Mouse (Mus musculus): ENCODE results near the gene Dpep3. TPM values are rescaled to one million over a fixed set of nuclear protein-coding genes. Genes with fewer than 3 reads are reported as not detected.

Dpep3 gene
- polyA plus RNA-seq, 1 experiment from 2014 or later = not detected

DNA sequence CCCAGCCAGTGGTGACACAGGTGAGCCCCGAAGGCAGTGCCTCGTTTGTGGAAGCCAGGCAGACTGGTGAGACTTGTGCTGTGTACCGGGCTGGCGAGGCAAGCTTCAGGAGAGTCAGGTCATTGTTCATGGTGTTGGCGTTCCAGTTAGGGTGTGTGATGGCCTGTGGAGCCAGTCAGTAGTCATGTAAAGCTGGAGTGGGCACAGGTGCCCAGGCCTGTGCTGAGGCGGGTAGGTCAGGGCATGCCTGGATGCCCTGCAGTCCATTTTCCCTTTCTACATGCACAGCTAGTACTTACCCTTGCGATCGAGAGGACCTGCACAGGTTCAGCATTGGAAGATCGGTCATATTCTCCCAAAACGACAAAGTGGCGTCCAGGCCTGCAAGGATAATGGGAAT, 46.7 kb downstream of the Dpep3 start:
- Histone ChIP-seq H3K4me3 (no peak overlapping the region), H3K27ac (no peak overlapping the region), H3K4me2 (no peak overlapping the region), H3K27me3 (replicated peaks) (no peaks in the 10 kb centered on the region), H3K4me1 (peaks cover 34% of the 10 kb centered on the region), H3K36me3 (peaks cover 33% of the 10 kb centered on the region), H3K9me3 (replicated peaks) (no peaks in the 10 kb centered on the region), H3K9ac (no peak overlapping the region)
- no peak for ATAC-seq
- 82% methylated on average over 11 of the region's 11 CpGs for WGBS (ENCODE audit: insufficient replicate concordance)

DNA sequence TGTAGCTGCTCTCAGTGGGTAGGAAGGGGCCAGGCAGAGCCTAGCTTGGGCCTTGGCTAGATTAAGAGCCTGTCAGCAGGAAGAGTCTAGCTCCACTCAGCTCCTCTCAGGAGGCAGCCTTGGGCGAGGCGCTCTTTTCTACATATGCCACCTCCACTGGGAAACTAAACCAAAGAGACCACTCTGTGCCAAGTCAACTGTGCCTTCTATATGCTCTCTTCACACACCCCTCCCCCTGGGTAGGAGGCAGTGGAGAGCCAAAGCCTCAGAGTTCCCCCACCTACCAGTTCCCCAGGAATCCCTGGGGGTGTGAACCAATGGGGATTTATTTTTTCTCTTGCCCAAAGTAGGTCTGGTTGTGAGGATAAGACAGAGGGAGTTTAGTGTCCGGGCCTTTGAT, 48.0 kb downstream of the Dpep3 start:
- no peaks in the 10 kb centered on the region for H3K27me3 ChIP-seq (replicated peaks)
- no peak overlapping the region for H3K27ac ChIP-seq

DNA sequence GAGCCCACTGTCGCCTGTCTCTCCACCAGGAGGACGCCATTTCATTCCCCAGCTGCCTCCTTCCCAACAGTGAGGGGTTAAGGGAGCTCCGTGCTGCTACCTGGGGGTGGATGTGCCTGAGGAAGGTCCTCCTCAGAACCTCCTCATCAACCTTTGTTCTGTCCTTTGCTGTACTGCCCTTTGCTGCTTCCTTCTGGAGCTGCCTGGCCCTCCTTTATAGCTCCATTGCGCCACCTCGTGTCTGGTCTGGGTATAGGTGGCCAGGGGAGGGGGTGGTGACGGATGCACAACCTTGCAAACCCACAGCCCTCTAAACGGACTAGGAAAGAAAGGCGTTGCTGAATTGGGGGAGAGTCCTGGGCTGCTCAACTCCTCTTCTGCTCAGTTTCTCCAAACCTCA, 48.6 kb downstream of the Dpep3 start:
- H3K9me3 ChIP-seq (replicated peaks) = no peaks in the 10 kb centered on the region
- peak; percentile 50 for ATAC-seq
- no peak overlapping the region for H3K27ac ChIP-seq
- WGBS (ENCODE audit: insufficient replicate concordance) = 14% methylated on average over 8 of the region's 8 CpGs
- no peaks in the 10 kb centered on the region for H3K27me3 ChIP-seq (replicated peaks)
- peaks cover 24% of the 10 kb centered on the region for H3K4me1 ChIP-seq
- H3K4me2 ChIP-seq = no peak overlapping the region
- H3K36me3 ChIP-seq = peaks cover 33% of the 10 kb centered on the region
- no peak overlapping the region; the same call in 1 of the 2 replicates for H3K9ac ChIP-seq
- no peak overlapping the region for H3K4me3 ChIP-seq

More for the DNA sequence above, 48.0 kb downstream of the Dpep3 start:
- H3K36me3 ChIP-seq = peaks cover 33% of the 10 kb centered on the region
- peaks cover 30% of the 10 kb centered on the region for H3K4me1 ChIP-seq
- ATAC-seq = no peak
- no peak overlapping the region for H3K4me2 ChIP-seq
- no peak overlapping the region for H3K9ac ChIP-seq
- H3K9me3 ChIP-seq (replicated peaks) = no peaks in the 10 kb centered on the region
- H3K4me3 ChIP-seq = no peak overlapping the region
- WGBS (ENCODE audit: insufficient replicate concordance) = 84% methylated on average over 3 of the region's 3 CpGs

DNA sequence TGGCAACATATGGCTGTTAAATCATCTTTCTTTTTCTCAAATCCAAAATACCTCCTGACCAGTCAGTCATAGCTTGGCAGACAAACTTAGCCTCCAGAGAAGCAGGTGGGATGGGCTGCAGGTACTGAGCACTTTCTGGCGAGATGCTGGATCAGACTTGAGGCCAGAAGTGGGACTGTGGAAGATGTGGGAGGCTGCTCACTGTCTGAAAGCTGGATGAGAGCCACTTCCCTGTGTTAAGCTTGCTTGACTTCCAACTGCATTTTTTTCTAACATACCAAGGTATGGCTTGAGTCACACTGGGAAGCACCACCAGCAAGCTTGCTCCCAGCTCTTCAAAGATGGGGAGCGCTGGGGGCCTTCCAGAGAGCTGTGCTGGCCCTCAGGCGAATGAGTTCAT, 54.1 kb downstream of the Dpep3 start:
- Histone ChIP-seq H3K36me3 (peaks cover 10% of the 10 kb centered on the region), H3K9me3 (replicated peaks) (no peaks in the 10 kb centered on the region), H3K4me3 (no peak overlapping the region), H3K27me3 (replicated peaks) (no peaks in the 10 kb centered on the region), H3K27ac (no peak overlapping the region), H3K4me2 (no peak overlapping the region), H3K9ac (no peak overlapping the region), H3K4me1 (peaks cover 15% of the 10 kb centered on the region)
- ATAC-seq = no peak
- 60% methylated on average over 3 of the region's 3 CpGs for WGBS (ENCODE audit: insufficient replicate concordance)

Small RNA genes within 50 kb of the gene (microRNA-seq; reads per million reads assigned to microRNA genes)
- gene Mir7074 = not detected

Other genes starting within 250 kb of the Dpep3 start
- 4.5 and 5.1 TPM in 2 replicates for gene Gfod2, start 220.8 kb downstream of the Dpep3 start, polyA plus RNA-seq (2016; fragmentation: Nextera tagmentation; extraction: Ambion mirVana)
- 37.7 and 37.8 TPM in 2 replicates for gene Ranbp10, start 152.1 kb downstream of the Dpep3 start, polyA plus RNA-seq (2016; fragmentation: Nextera tagmentation; extraction: Ambion mirVana)
- 0.12 and 0.19 TPM in 2 replicates for gene Tsnaxip1, start 151.7 kb downstream of the Dpep3 start, polyA plus RNA-seq (2016; fragmentation: Nextera tagmentation; extraction: Ambion mirVana)
- 29.0 and 29.2 TPM in 2 replicates for gene Cenpt, start 126.2 kb downstream of the Dpep3 start, polyA plus RNA-seq (2016; fragmentation: Nextera tagmentation; extraction: Ambion mirVana)
- gene Thap11, start 124.3 kb downstream of the Dpep3 start, polyA plus RNA-seq (2016; fragmentation: Nextera tagmentation; extraction: Ambion mirVana) = 53.0 and 53.2 TPM in 2 replicates
- gene Nutf2, start 118.8 kb downstream of the Dpep3 start, polyA plus RNA-seq (2016; fragmentation: Nextera tagmentation; extraction: Ambion mirVana) = 180 and 183 TPM in 2 replicates
- 30.1 and 30.9 TPM in 2 replicates for gene Edc4, start 98.5 kb downstream of the Dpep3 start, polyA plus RNA-seq (2016; fragmentation: Nextera tagmentation; extraction: Ambion mirVana)
- gene Nrn1l, start 85.9 kb downstream of the Dpep3 start, polyA plus RNA-seq (2016; fragmentation: Nextera tagmentation; extraction: Ambion mirVana) = 0.29 TPM in 1 of 2 replicates, not detected in the other
- gene Pskh1, start 79.0 kb downstream of the Dpep3 start, polyA plus RNA-seq (2016; fragmentation: Nextera tagmentation; extraction: Ambion mirVana) = 13.1 and 14.3 TPM in 2 replicates
- 0.94 and 1.0 TPM in 2 replicates for gene Ctrl, start 45.6 kb downstream of the Dpep3 start, polyA plus RNA-seq (2016; fragmentation: Nextera tagmentation; extraction: Ambion mirVana)
- gene Psmb10, start 41.0 kb downstream of the Dpep3 start, polyA plus RNA-seq (2016; fragmentation: Nextera tagmentation; extraction: Ambion mirVana) = 77.2 and 84.6 TPM in 2 replicates
- 26.3 and 29.2 TPM in 2 replicates for gene Lcat, start 36.0 kb downstream of the Dpep3 start, polyA plus RNA-seq (2016; fragmentation: Nextera tagmentation; extraction: Ambion mirVana)
- gene Slc12a4, start 13.3 kb downstream of the Dpep3 start, polyA plus RNA-seq (2016; fragmentation: Nextera tagmentation; extraction: Ambion mirVana) = 18.2 and 18.6 TPM in 2 replicates
- 16.0 and 16.5 TPM in 2 replicates for gene Dus2, start 11.9 kb upstream of the Dpep3 start, polyA plus RNA-seq (2016; fragmentation: Nextera tagmentation; extraction: Ambion mirVana)
- not detected in 2 replicates for gene Dpep2nb, start 26.5 kb upstream of the Dpep3 start, polyA plus RNA-seq (2016; fragmentation: Nextera tagmentation; extraction: Ambion mirVana)
- gene Ddx28, start 32.5 kb upstream of the Dpep3 start, polyA plus RNA-seq (2016; fragmentation: Nextera tagmentation; extraction: Ambion mirVana) = 14.7 TPM in 2 replicates
- 5.0 and 5.8 TPM in 2 replicates for gene Nfatc3, start 79.4 kb upstream of the Dpep3 start, polyA plus RNA-seq (2016; fragmentation: Nextera tagmentation; extraction: Ambion mirVana)
- 6.6 and 7.9 TPM in 2 replicates for gene Esrp2, start 157.5 kb upstream of the Dpep3 start, polyA plus RNA-seq (2016; fragmentation: Nextera tagmentation; extraction: Ambion mirVana)
- gene Pla2g15, start 171.0 kb upstream of the Dpep3 start, polyA plus RNA-seq (2016; fragmentation: Nextera tagmentation; extraction: Ambion mirVana) = 9.8 TPM in 2 replicates
- 17.4 and 22.2 TPM in 2 replicates for gene Slc7a6, start 189.4 kb upstream of the Dpep3 start, polyA plus RNA-seq (2016; fragmentation: Nextera tagmentation; extraction: Ambion mirVana)
- 20.1 and 21.9 TPM in 2 replicates for gene Slc7a6os, start 231.5 kb upstream of the Dpep3 start, polyA plus RNA-seq (2016; fragmentation: Nextera tagmentation; extraction: Ambion mirVana)
- 43.2 and 45.6 TPM in 2 replicates for gene Prmt7, start 231.5 kb upstream of the Dpep3 start, polyA plus RNA-seq (2016; fragmentation: Nextera tagmentation; extraction: Ambion mirVana)

All from liver, embryonic 12.5 days (tissue).